Mouse (Mus musculus): ENCODE data around the gene A630095N17Rik. TPM values are rescaled to one million over a fixed set of nuclear protein-coding genes. Genes with fewer than 3 reads are reported as not detected.

Gene A630095N17Rik
- polyA plus RNA-seq, 2 experiments: not detected

DNA sequence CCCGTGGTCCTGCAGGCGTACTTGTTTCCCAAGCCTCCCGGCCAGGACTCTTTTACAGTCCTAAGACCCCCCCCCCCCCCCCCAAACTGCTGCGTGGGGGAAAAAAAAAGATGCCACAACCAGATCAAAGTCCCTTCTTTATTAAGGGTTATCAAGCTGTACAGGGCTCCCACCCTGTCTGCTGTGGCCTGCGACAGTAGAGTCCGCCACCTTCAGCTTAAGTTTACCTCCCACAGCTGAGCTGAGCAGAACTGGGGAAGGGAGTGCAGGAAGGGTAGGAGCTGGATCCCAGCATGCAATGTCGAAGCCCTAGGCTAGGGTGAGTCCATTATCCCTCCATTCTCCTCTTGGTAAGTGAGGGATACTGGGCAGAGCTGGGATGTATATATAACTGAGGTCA, 51.2 kb downstream of the A630095N17Rik start:
- H3K27me3 ChIP-seq (ENCODE audit: control insufficient read depth, insufficient read depth, low read length): no peaks in the 10 kb centered on the region
- DNase-seq (ENCODE audit: low spot score): no peak
- peak overlapping the region; percentile 98 for H3K4me2 ChIP-seq (replicated peaks; ENCODE audit: low read depth, low read length, severe bottlenecking)
- H3K4me1 ChIP-seq (ENCODE audit: control insufficient read depth, insufficient read depth, low read length): peaks cover 7% of the 10 kb centered on the region
- no peak overlapping the region for H3K9ac ChIP-seq (ENCODE audit: low read depth, low read length, severe bottlenecking)
- WGBS: 25% methylated on average over 7 of the region's 7 CpGs
- no peaks in the 10 kb centered on the region for H3K9me3 ChIP-seq (ENCODE audit: control insufficient read depth, low read length)
- H3K36me3 ChIP-seq (ENCODE audit: control insufficient read depth, insufficient read depth, low read length): peaks cover 65% of the 10 kb centered on the region
- no peak for TF ChIP-seq POLR2A (IDR thresholded peaks at IDR 0.05; ENCODE audit: borderline replicate concordance, extremely low read depth, insufficient read depth, insufficient read length)
- H3K27ac ChIP-seq (replicated peaks; ENCODE audit: low read depth, low read length): no peak overlapping the region
- peak overlapping the region; percentile 59 for H3K4me3 ChIP-seq (replicated peaks; ENCODE audit: low read length)
- ATAC-seq (ENCODE audit: low FRiP score, low read depth): no peak

DNA sequence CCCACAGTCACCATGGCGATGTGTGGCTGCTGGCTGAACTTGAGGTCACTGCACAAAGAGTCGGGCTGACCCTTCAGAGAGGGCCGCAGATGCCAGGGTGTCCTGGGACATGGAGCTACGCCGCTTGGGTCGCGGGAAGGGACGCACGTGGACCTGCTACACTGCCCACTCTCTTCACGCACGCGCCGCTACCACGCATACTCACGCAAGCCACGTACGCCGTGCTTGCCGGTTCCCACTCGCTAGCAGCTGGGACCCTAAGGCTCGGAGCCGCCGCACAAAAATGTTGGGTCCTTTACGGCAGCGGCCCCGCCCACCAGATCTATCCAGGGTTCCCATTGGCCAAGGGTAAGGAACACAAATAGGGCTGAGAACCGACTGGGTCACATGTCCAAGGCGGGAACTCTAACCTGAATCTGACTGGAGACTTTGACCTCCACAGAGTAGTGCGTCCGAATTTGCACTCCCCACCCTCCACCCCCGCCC, 51.8 kb downstream of the A630095N17Rik start, which contains the start of gene Abcb6:
TSS of gene Abcb6 (minus strand) at position 288 of the 486 bp plus-strand sequence.
- H3K36me3 ChIP-seq (ENCODE audit: control insufficient read depth, insufficient read depth, low read length): peaks cover 65% of the 10 kb centered on the region
- no peaks in the 10 kb centered on the region for H3K27me3 ChIP-seq (ENCODE audit: control insufficient read depth, insufficient read depth, low read length)
- H3K4me1 ChIP-seq (ENCODE audit: control insufficient read depth, insufficient read depth, low read length): peaks cover 7% of the 10 kb centered on the region
- peak; percentile 94 for ATAC-seq (ENCODE audit: low FRiP score, low read depth)
- H3K9me3 ChIP-seq (ENCODE audit: control insufficient read depth, low read length): no peaks in the 10 kb centered on the region
- no peak for TF ChIP-seq POLR2A (IDR thresholded peaks at IDR 0.05; ENCODE audit: borderline replicate concordance, extremely low read depth, insufficient read depth, insufficient read length)
- 0 out of 2 replicates have a peak within 1 kb of the TSS, but pooled peaks have one; percentile 8 for H3K27ac ChIP-seq (replicated peaks; ENCODE audit: low read depth, low read length)
- H3K4me3 ChIP-seq (replicated peaks; ENCODE audit: low read length): peak within 1 kb of the TSS; percentile 59
- peak within 1 kb of the TSS; percentile 98 for H3K4me2 ChIP-seq (replicated peaks; ENCODE audit: low read depth, low read length, severe bottlenecking)
- peak within 1 kb of the TSS; percentile 62 for H3K9ac ChIP-seq (ENCODE audit: low read depth, low read length, severe bottlenecking)
- DNase-seq (ENCODE audit: low spot score): peak; percentile 87
- 2% methylated on average over 31 of the region's 31 CpGs for WGBS

DNA sequence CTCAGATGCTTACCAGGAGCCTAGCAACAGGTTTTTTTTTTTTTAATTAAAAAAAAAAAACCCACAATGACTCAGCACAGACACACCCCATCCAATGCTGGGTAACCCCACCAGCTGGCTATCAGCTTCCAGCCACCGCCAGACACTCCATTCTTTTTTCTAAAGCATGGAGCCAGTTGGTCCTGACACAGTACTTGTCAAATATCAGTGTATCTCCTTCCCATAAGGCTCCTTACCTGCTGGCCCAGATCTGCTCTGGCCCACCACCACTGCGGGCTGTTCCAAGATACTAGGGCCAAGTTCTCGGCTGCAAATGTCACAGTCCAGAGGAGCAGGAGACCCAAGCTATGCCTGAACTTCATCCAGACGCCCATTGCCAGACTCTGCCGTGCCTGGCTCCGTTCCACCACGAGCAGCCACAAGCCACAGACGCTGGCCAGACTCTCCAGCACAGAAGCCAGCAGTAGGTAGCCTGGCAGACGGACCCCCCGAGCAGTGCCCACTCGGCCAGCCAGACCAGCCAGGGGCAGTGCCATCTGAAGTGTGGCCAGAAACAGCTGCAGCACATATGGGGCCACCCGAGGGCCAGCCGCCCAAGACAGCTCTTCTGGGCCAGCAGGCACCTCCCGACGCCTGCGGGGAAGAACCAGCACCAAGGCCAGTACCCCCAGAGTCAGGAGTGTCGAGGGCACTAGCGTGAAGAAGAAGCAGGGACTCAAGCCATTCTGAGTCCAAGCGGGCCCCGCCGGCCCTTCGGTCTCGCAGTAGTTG, 52.4 kb downstream of the A630095N17Rik start:
- Histone ChIP-seq H3K4me2 (replicated peaks; ENCODE audit: low read depth, low read length, severe bottlenecking) (peak overlapping the region; percentile 98), H3K36me3 (ENCODE audit: control insufficient read depth, insufficient read depth, low read length) (peaks cover 63% of the 10 kb centered on the region), H3K4me1 (ENCODE audit: control insufficient read depth, insufficient read depth, low read length) (peaks cover 7% of the 10 kb centered on the region), H3K9ac (ENCODE audit: low read depth, low read length, severe bottlenecking) (peak overlapping the region; percentile 62), H3K27me3 (ENCODE audit: control insufficient read depth, insufficient read depth, low read length) (no peaks in the 10 kb centered on the region), H3K27ac (replicated peaks; ENCODE audit: low read depth, low read length) (0 out of 2 replicates have a peak overlapping the region, but pooled peaks have one; percentile 8), H3K4me3 (replicated peaks; ENCODE audit: low read length) (peak overlapping the region; percentile 59), H3K9me3 (ENCODE audit: control insufficient read depth, low read length) (no peaks in the 10 kb centered on the region)
- WGBS: 7% methylated on average over 21 of the region's 23 CpGs
- peak; percentile 32 for ATAC-seq (ENCODE audit: low FRiP score, low read depth)
- no peak for DNase-seq (ENCODE audit: low spot score)
- no peak for TF ChIP-seq POLR2A (IDR thresholded peaks at IDR 0.05; ENCODE audit: borderline replicate concordance, extremely low read depth, insufficient read depth, insufficient read length)

Small RNA genes lying within 50 kb of the gene (microRNA-seq; reads per million reads assigned to microRNA genes)
- gene Gm27943: not detected

Other genes starting within 250 kb of the A630095N17Rik start
- 4.4 and 4.8 TPM in 2 replicates for gene Nhej1, start 106.9 kb downstream of the A630095N17Rik start, polyA plus RNA-seq (2012; rRNA removed)
- 7.8 and 10.8 TPM in 2 replicates for gene Nhej1, start 106.9 kb downstream of the A630095N17Rik start, polyA plus RNA-seq (2014; fragmentation: Nextera tagmentation; extraction: Ambion mirVana)
- 0.55 and 0.58 TPM in 2 replicates for gene Slc23a3, start 98.2 kb downstream of the A630095N17Rik start, polyA plus RNA-seq (2012; rRNA removed)
- 0.11 and 0.12 TPM in 2 replicates for gene Slc23a3, start 98.2 kb downstream of the A630095N17Rik start, polyA plus RNA-seq (2014; fragmentation: Nextera tagmentation; extraction: Ambion mirVana)
- gene Cnppd1, start 89.4 kb downstream of the A630095N17Rik start, polyA plus RNA-seq (2012; rRNA removed): 48.1 and 56.7 TPM in 2 replicates
- 37.8 and 39.7 TPM in 2 replicates for gene Cnppd1, start 89.4 kb downstream of the A630095N17Rik start, polyA plus RNA-seq (2014; fragmentation: Nextera tagmentation; extraction: Ambion mirVana)
- gene Retreg2, start 89.3 kb downstream of the A630095N17Rik start, polyA plus RNA-seq (2012; rRNA removed): 74.8 and 101 TPM in 2 replicates
- gene Retreg2, start 89.3 kb downstream of the A630095N17Rik start, polyA plus RNA-seq (2014; fragmentation: Nextera tagmentation; extraction: Ambion mirVana): 46.4 and 48.1 TPM in 2 replicates
- 53.2 and 58.5 TPM in 2 replicates for gene Zfand2b, start 63.5 kb downstream of the A630095N17Rik start, polyA plus RNA-seq (2012; rRNA removed)
- gene Zfand2b, start 63.5 kb downstream of the A630095N17Rik start, polyA plus RNA-seq (2014; fragmentation: Nextera tagmentation; extraction: Ambion mirVana): 40.2 TPM in 2 replicates
- gene Abcb6, start 51.7 kb downstream of the A630095N17Rik start, polyA plus RNA-seq (2012; rRNA removed): 27.3 and 34.2 TPM in 2 replicates
- 29.7 and 34.1 TPM in 2 replicates for gene Abcb6, start 51.7 kb downstream of the A630095N17Rik start, polyA plus RNA-seq (2014; fragmentation: Nextera tagmentation; extraction: Ambion mirVana)
- 34.1 and 34.7 TPM in 2 replicates for gene Ankzf1, start 40.0 kb downstream of the A630095N17Rik start, polyA plus RNA-seq (2012; rRNA removed)
- 19.2 and 23.2 TPM in 2 replicates for gene Ankzf1, start 40.0 kb downstream of the A630095N17Rik start, polyA plus RNA-seq (2014; fragmentation: Nextera tagmentation; extraction: Ambion mirVana)
- 46.1 and 62.3 TPM in 2 replicates for gene Atg9a, start 39.9 kb downstream of the A630095N17Rik start, polyA plus RNA-seq (2012; rRNA removed)
- gene Atg9a, start 39.9 kb downstream of the A630095N17Rik start, polyA plus RNA-seq (2014; fragmentation: Nextera tagmentation; extraction: Ambion mirVana): 31.5 and 33.9 TPM in 2 replicates
- 41.4 and 46.0 TPM in 2 replicates for gene Glb1l, start 21.3 kb downstream of the A630095N17Rik start, polyA plus RNA-seq (2012; rRNA removed)
- 17.7 and 18.2 TPM in 2 replicates for gene Glb1l, start 21.3 kb downstream of the A630095N17Rik start, polyA plus RNA-seq (2014; fragmentation: Nextera tagmentation; extraction: Ambion mirVana)
- gene Stk16, start 21.3 kb downstream of the A630095N17Rik start, polyA plus RNA-seq (2012; rRNA removed): 245 and 269 TPM in 2 replicates
- 110 and 118 TPM in 2 replicates for gene Stk16, start 21.3 kb downstream of the A630095N17Rik start, polyA plus RNA-seq (2014; fragmentation: Nextera tagmentation; extraction: Ambion mirVana)
- gene Tuba4a, start 12.2 kb downstream of the A630095N17Rik start, polyA plus RNA-seq (2012; rRNA removed): 20.9 and 25.1 TPM in 2 replicates
- 38.5 and 55.9 TPM in 2 replicates for gene Tuba4a, start 12.2 kb downstream of the A630095N17Rik start, polyA plus RNA-seq (2014; fragmentation: Nextera tagmentation; extraction: Ambion mirVana)
- 41.9 and 44.9 TPM in 2 replicates for gene Dnajb2, start 4.3 kb upstream of the A630095N17Rik start, polyA plus RNA-seq (2012; rRNA removed)
- 20.4 and 22.4 TPM in 2 replicates for gene Dnajb2, start 4.3 kb upstream of the A630095N17Rik start, polyA plus RNA-seq (2014; fragmentation: Nextera tagmentation; extraction: Ambion mirVana)
- gene Ptprn, start 32.4 kb upstream of the A630095N17Rik start, polyA plus RNA-seq (2012; rRNA removed): 0.42 and 0.54 TPM in 2 replicates
- gene Ptprn, start 32.4 kb upstream of the A630095N17Rik start, polyA plus RNA-seq (2014; fragmentation: Nextera tagmentation; extraction: Ambion mirVana): 0.12 and 0.44 TPM in 2 replicates
- 0.16 TPM in 1 of 2 replicates, not detected in the other for gene Resp18, start 46.3 kb upstream of the A630095N17Rik start, polyA plus RNA-seq (2012; rRNA removed)
- not detected in 2 replicates for gene Resp18, start 46.3 kb upstream of the A630095N17Rik start, polyA plus RNA-seq (2014; fragmentation: Nextera tagmentation; extraction: Ambion mirVana)
- 126 and 142 TPM in 2 replicates for gene Dnpep, start 85.9 kb upstream of the A630095N17Rik start, polyA plus RNA-seq (2012; rRNA removed)
- gene Dnpep, start 85.9 kb upstream of the A630095N17Rik start, polyA plus RNA-seq (2014; fragmentation: Nextera tagmentation; extraction: Ambion mirVana): 112 and 115 TPM in 2 replicates
- 50.7 and 53.7 TPM in 2 replicates for gene Des, start 128.2 kb upstream of the A630095N17Rik start, polyA plus RNA-seq (2012; rRNA removed)
- 59.0 and 78.6 TPM in 2 replicates for gene Des, start 128.2 kb upstream of the A630095N17Rik start, polyA plus RNA-seq (2014; fragmentation: Nextera tagmentation; extraction: Ambion mirVana)
- 77.9 and 114 TPM in 2 replicates for gene Speg, start 143.2 kb upstream of the A630095N17Rik start, polyA plus RNA-seq (2012; rRNA removed)
- gene Speg, start 143.2 kb upstream of the A630095N17Rik start, polyA plus RNA-seq (2014; fragmentation: Nextera tagmentation; extraction: Ambion mirVana): 15.3 and 21.8 TPM in 2 replicates
- gene Gmppa, start 203.8 kb upstream of the A630095N17Rik start, polyA plus RNA-seq (2012; rRNA removed): 144 and 199 TPM in 2 replicates
- 71.8 and 74.9 TPM in 2 replicates for gene Gmppa, start 203.8 kb upstream of the A630095N17Rik start, polyA plus RNA-seq (2014; fragmentation: Nextera tagmentation; extraction: Ambion mirVana)
- 0.35 and 0.72 TPM in 2 replicates for gene Asic4, start 218.3 kb upstream of the A630095N17Rik start, polyA plus RNA-seq (2012; rRNA removed)
- gene Asic4, start 218.3 kb upstream of the A630095N17Rik start, polyA plus RNA-seq (2014; fragmentation: Nextera tagmentation; extraction: Ambion mirVana): 0.10 and 0.15 TPM in 2 replicates
- gene Chpf, start 247.2 kb upstream of the A630095N17Rik start, polyA plus RNA-seq (2012; rRNA removed): 104 and 148 TPM in 2 replicates
- gene Chpf, start 247.2 kb upstream of the A630095N17Rik start, polyA plus RNA-seq (2014; fragmentation: Nextera tagmentation; extraction: Ambion mirVana): 61.6 and 65.0 TPM in 2 replicates
- gene Tmem198, start 247.4 kb upstream of the A630095N17Rik start, polyA plus RNA-seq (2012; rRNA removed): 1.4 and 2.0 TPM in 2 replicates
- 0.51 and 1.1 TPM in 2 replicates for gene Tmem198, start 247.4 kb upstream of the A630095N17Rik start, polyA plus RNA-seq (2014; fragmentation: Nextera tagmentation; extraction: Ambion mirVana)

All from limb, embryonic 14.5 days (tissue).